Mouse (Mus musculus) MEL (cell line): Measurements from ENCODE around the gene Actr3.

Source experiments
- BHLHE40 ChIP-seq: IDR thresholded peaks from 2 replicates; pipeline ENCODE4 v1.6.1; 2012; ENCODE audit warnings: low read depth, mild to moderate bottlenecking, inconsistent platforms, low read length, improper control_type of control experiment, borderline replicate concordance
- CTCF ChIP-seq, 3 experiments: IDR thresholded peaks in 2 of 3; conservative IDR thresholded peaks in 1 of 3; 2 replicates each; pipeline ENCODE4 v1.5.1; 2011 to 2012; ENCODE audit warnings: low read length in 3 of 3, low read depth in 2 of 3, mild to moderate bottlenecking in 2 of 3, improper control_type of control experiment in 1 of 3, inconsistent platforms in 1 of 3, mixed read lengths in 1 of 3, moderate library complexity in 1 of 3; ENCODE audit not compliant: control insufficient read depth in 1 of 3, insufficient read depth in 1 of 3, poor library complexity in 1 of 3, severe bottlenecking in 1 of 3
- POLR2A ChIP-seq, 2 experiments: IDR thresholded peaks; 2 replicates each; pipeline ENCODE4 v1.6.1; 2011 to 2012; ENCODE audit warnings: low read length in 2 of 2, mild to moderate bottlenecking in 2 of 2, control low read depth in 1 of 2, improper control_type of control experiment in 1 of 2, low read depth in 1 of 2, moderate library complexity in 1 of 2; ENCODE audit not compliant: control insufficient read depth in 1 of 2, insufficient read depth in 1 of 2, poor library complexity in 1 of 2
- SIN3A ChIP-seq: IDR thresholded peaks from 2 replicates; pipeline ENCODE4 v1.6.1; 2012; ENCODE audit warnings: low read length, improper control_type of control experiment, inconsistent platforms

DNA sequence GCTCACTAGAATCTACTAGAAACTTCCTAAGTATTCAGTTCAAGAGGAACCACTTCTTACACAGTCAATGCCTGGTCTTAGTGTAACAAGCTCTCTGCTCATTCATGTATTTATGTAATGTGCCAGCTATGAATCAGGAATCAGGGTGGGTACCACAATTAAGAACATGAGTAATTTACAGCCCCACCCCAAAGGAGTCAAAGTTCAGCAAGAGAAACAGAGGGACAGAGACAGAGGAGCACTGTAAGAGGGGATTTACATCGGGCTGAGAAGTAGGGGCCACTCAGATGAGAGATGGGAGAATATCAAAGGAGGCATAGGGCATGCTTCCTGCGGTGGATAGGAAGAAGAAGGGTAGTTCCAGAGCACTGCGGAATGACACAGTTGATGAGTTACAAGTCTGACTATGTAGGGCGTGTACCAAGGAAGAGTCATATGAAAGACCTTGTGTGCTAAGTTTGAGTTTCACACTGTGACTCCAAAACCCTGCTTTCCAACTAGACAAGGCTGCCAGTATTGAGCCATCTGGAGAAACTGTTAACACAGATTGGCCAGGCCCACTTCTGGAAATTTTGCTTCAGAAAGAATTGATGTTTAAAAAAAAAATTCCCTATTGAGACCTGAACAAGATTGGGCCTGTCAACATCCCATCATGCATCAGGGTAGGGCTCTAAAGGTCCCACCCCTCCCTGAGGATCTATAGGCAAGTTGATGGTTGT is 14.9 kb upstream of the Actr3 start:
- TF ChIP-seq POLR2A (IDR thresholded peaks at IDR 0.05; ENCODE audit: control insufficient read depth in 1 of 2, insufficient read depth in 1 of 2, low read depth in 1 of 2, low read length in 2 of 2, poor library complexity in 1 of 2) (no peak), CTCF (IDR thresholded peaks at IDR 0.05 in 2 of 3, conservative IDR thresholded peaks at IDR 0.05 in 1 of 3; ENCODE audit: control insufficient read depth in 1 of 3, insufficient read depth in 1 of 3, low read depth in 2 of 3, low read length in 3 of 3, poor library complexity in 1 of 3, severe bottlenecking in 1 of 3) (no peak), SIN3A (no peak), BHLHE40 (no peak)
